Mouse (Mus musculus): ENCODE measurements around the gene Oscp1. TPM values are rescaled to one million over a fixed set of nuclear protein-coding genes. Genes with fewer than 3 reads are reported as not detected.

The Oscp1 gene
- polyA plus RNA-seq, 1 experiment from 2014 or later: 27.8 TPM

GRCm38 (mm10) chr4:126117116-126117515 lies 58.8 kb downstream of the Oscp1 start:
- peaks cover 20% of the 10 kb centered on the region for H3K36me3 ChIP-seq (ENCODE audit: poor library complexity, severe bottlenecking)
- H3K27ac ChIP-seq: peak overlapping the region; percentile 19; the same call in 1 of the 2 replicates
- no peaks in the 10 kb centered on the region for H3K27me3 ChIP-seq
- H3K9me3 ChIP-seq (replicated peaks): peaks cover 11% of the 10 kb centered on the region; the same call in 1 of the 2 replicates
- no peak overlapping the region for H3K9ac ChIP-seq
- no peak for ATAC-seq
- H3K4me1 ChIP-seq: peaks cover 17% of the 10 kb centered on the region; the same call in 1 of the 2 replicates
- H3K4me2 ChIP-seq: no peak overlapping the region
- WGBS: 83% methylated on average over 8 of the region's 8 CpGs
- no peak overlapping the region for H3K4me3 ChIP-seq

- WGBS: 79% methylated on average over 4 of the region's 4 CpGs
- H3K4me3 ChIP-seq: no peak overlapping the region
- peaks cover 11% of the 10 kb centered on the region; the same call in 1 of the 2 replicates for H3K9me3 ChIP-seq (replicated peaks)
- H3K4me1 ChIP-seq: peaks cover 20% of the 10 kb centered on the region; the same call in 1 of the 2 replicates
- no peak overlapping the region for H3K9ac ChIP-seq
- no peaks in the 10 kb centered on the region for H3K27me3 ChIP-seq
- peaks cover 26% of the 10 kb centered on the region for H3K36me3 ChIP-seq (ENCODE audit: poor library complexity, severe bottlenecking)
- no peak overlapping the region for H3K4me2 ChIP-seq
- peak overlapping the region; percentile 65 for H3K27ac ChIP-seq
- ATAC-seq: peak; percentile 45; the same call in 1 of the 2 replicates
Measured at GRCm38 (mm10) chr4:126118651-126119050, 60.3 kb downstream of the Oscp1 start.

GRCm38 (mm10) chr4:126119051-126119450 lies 60.7 kb downstream of the Oscp1 start:
- H3K27me3 ChIP-seq: no peaks in the 10 kb centered on the region
- H3K4me2 ChIP-seq: no peak overlapping the region
- ATAC-seq: no peak
- WGBS: 77% methylated on average over 1 of the region's 1 CpGs
- H3K9me3 ChIP-seq (replicated peaks): peaks cover 11% of the 10 kb centered on the region; the same call in 1 of the 2 replicates
- no peak overlapping the region for H3K9ac ChIP-seq
- H3K36me3 ChIP-seq (ENCODE audit: poor library complexity, severe bottlenecking): peaks cover 30% of the 10 kb centered on the region
- no peak overlapping the region for H3K4me3 ChIP-seq
- peak overlapping the region; percentile 65 for H3K27ac ChIP-seq
- peaks cover 16% of the 10 kb centered on the region; the same call in 1 of the 2 replicates for H3K4me1 ChIP-seq

GRCm38 (mm10) chr4:126120052-126120451 lies 61.7 kb downstream of the Oscp1 start:
- H3K27me3 ChIP-seq: no peaks in the 10 kb centered on the region
- H3K9me3 ChIP-seq (replicated peaks): peaks cover 11% of the 10 kb centered on the region; the same call in 1 of the 2 replicates
- 93% methylated on average over 5 of the region's 5 CpGs for WGBS
- peaks cover 16% of the 10 kb centered on the region; the same call in 1 of the 2 replicates for H3K4me1 ChIP-seq
- no peak overlapping the region for H3K4me2 ChIP-seq
- H3K9ac ChIP-seq: no peak overlapping the region
- H3K36me3 ChIP-seq (ENCODE audit: poor library complexity, severe bottlenecking): peaks cover 39% of the 10 kb centered on the region
- no peak for ATAC-seq
- H3K27ac ChIP-seq: no peak overlapping the region
- no peak overlapping the region for H3K4me3 ChIP-seq

- 92% methylated on average over 2 of the region's 2 CpGs for WGBS
- peaks cover 15% of the 10 kb centered on the region; the same call in 1 of the 2 replicates for H3K4me1 ChIP-seq
- no peak for ATAC-seq
- no peak overlapping the region for H3K4me3 ChIP-seq
- no peak overlapping the region for H3K27ac ChIP-seq
- no peaks in the 10 kb centered on the region for H3K27me3 ChIP-seq
- no peak overlapping the region for H3K4me2 ChIP-seq
- H3K36me3 ChIP-seq (ENCODE audit: poor library complexity, severe bottlenecking): peaks cover 43% of the 10 kb centered on the region
- H3K9me3 ChIP-seq (replicated peaks): peaks cover 11% of the 10 kb centered on the region; the same call in 1 of the 2 replicates
- no peak overlapping the region for H3K9ac ChIP-seq
Measured at GRCm38 (mm10) chr4:126120506-126120905, 62.1 kb downstream of the Oscp1 start.

- Histone ChIP-seq H3K9me3 (replicated peaks) (peaks cover 11% of the 10 kb centered on the region; the same call in 1 of the 2 replicates), H3K4me3 (no peak overlapping the region), H3K4me2 (no peak overlapping the region), H3K36me3 (ENCODE audit: poor library complexity, severe bottlenecking) (peaks cover 64% of the 10 kb centered on the region), H3K27me3 (no peaks in the 10 kb centered on the region), H3K9ac (no peak overlapping the region), H3K27ac (no peak overlapping the region), H3K4me1 (peaks cover 7% of the 10 kb centered on the region; the same call in 1 of the 2 replicates)
- 82% methylated on average over 10 of the region's 10 CpGs for WGBS
- no peak for ATAC-seq
Measured at GRCm38 (mm10) chr4:126123309-126124040, 65.1 kb downstream of the Oscp1 start.

GRCm38 (mm10) chr4:126130502-126130901 lies 72.1 kb downstream of the Oscp1 start:
- H3K4me2 ChIP-seq: no peak overlapping the region
- peaks cover 73% of the 10 kb centered on the region for H3K36me3 ChIP-seq (ENCODE audit: poor library complexity, severe bottlenecking)
- H3K4me3 ChIP-seq: no peak overlapping the region
- no peaks in the 10 kb centered on the region for H3K9me3 ChIP-seq (replicated peaks)
- no peak overlapping the region for H3K27ac ChIP-seq
- no peak overlapping the region for H3K9ac ChIP-seq
- WGBS: 82% methylated on average over 11 of the region's 11 CpGs
- no peak for ATAC-seq
- peaks cover 23% of the 10 kb centered on the region for H3K4me1 ChIP-seq
- no peaks in the 10 kb centered on the region for H3K27me3 ChIP-seq

GRCm38 (mm10) chr4:126131290-126132121 lies 73.1 kb downstream of the Oscp1 start:
- Histone ChIP-seq H3K4me2 (no peak overlapping the region), H3K4me3 (no peak overlapping the region), H3K9me3 (replicated peaks) (no peaks in the 10 kb centered on the region), H3K27me3 (no peaks in the 10 kb centered on the region), H3K27ac (peak overlapping the region; percentile 32; the same call in 1 of the 2 replicates), H3K4me1 (peaks cover 23% of the 10 kb centered on the region), H3K9ac (no peak overlapping the region; the same call in 1 of the 2 replicates), H3K36me3 (ENCODE audit: poor library complexity, severe bottlenecking) (peaks cover 73% of the 10 kb centered on the region)
- WGBS: 53% methylated on average over 10 of the region's 10 CpGs
- ATAC-seq: peak; percentile 63; the same call in 1 of the 2 replicates

- Histone ChIP-seq H3K4me2 (no peak overlapping the region), H3K4me1 (peaks cover 23% of the 10 kb centered on the region), H3K9ac (no peak overlapping the region), H3K9me3 (replicated peaks) (no peaks in the 10 kb centered on the region), H3K36me3 (ENCODE audit: poor library complexity, severe bottlenecking) (peaks cover 76% of the 10 kb centered on the region), H3K27ac (no peak overlapping the region), H3K4me3 (no peak overlapping the region), H3K27me3 (no peaks in the 10 kb centered on the region)
- ATAC-seq: no peak
- 86% methylated on average over 6 of the region's 6 CpGs for WGBS
Measured at GRCm38 (mm10) chr4:126132636-126133264, 74.4 kb downstream of the Oscp1 start.

- H3K9ac ChIP-seq: no peak overlapping the region
- H3K4me1 ChIP-seq: peaks cover 23% of the 10 kb centered on the region
- no peak overlapping the region for H3K4me2 ChIP-seq
- no peak overlapping the region for H3K4me3 ChIP-seq
- no peak for ATAC-seq
- H3K9me3 ChIP-seq (replicated peaks): no peaks in the 10 kb centered on the region
- H3K27me3 ChIP-seq: no peaks in the 10 kb centered on the region
- WGBS: 91% methylated on average over 4 of the region's 4 CpGs
- no peak overlapping the region for H3K27ac ChIP-seq
- peaks cover 76% of the 10 kb centered on the region for H3K36me3 ChIP-seq (ENCODE audit: poor library complexity, severe bottlenecking)
Measured at GRCm38 (mm10) chr4:126134236-126134635, 75.9 kb downstream of the Oscp1 start.

- peaks cover 23% of the 10 kb centered on the region for H3K4me1 ChIP-seq
- peaks cover 76% of the 10 kb centered on the region for H3K36me3 ChIP-seq (ENCODE audit: poor library complexity, severe bottlenecking)
- H3K27ac ChIP-seq: no peak overlapping the region
- H3K9me3 ChIP-seq (replicated peaks): no peaks in the 10 kb centered on the region
- H3K4me3 ChIP-seq: no peak overlapping the region
- no peak overlapping the region for H3K4me2 ChIP-seq
- no peak for ATAC-seq
- H3K27me3 ChIP-seq: no peaks in the 10 kb centered on the region
- WGBS: 91% methylated on average over 4 of the region's 4 CpGs
- no peak overlapping the region for H3K9ac ChIP-seq
Measured at GRCm38 (mm10) chr4:126134639-126135038, 76.3 kb downstream of the Oscp1 start.

Measured in forebrain, embryonic 13.5 days (tissue).